20 mouse cellular contexts compared by ENCODE assay signal in the genomic region with DNA sequence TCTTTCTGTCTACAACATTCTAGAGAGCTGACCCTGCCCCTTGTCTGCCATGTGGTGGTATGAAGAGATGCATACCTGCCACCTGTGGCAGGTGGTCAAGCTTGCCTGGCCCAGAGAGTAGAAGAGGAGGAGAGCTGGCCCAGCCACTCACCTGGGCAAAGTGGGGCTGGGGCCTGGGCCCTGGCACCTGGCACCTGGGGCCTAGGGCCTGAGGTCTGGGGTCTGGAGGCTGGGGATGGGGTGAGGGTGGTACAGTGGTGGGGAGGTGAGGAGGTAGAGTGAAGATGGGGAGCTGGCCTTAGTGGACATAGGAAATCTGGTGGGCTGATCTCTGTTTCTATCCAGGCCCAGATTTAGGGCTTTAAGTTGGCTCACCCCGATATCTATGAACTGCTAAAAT.
"Had no signal": no experiment of that assay in that cellular context is flagged by ENCODE, and none has a peak within 500 bp of the region (broad histone marks: within the 10 kb centered on the region; RNA-seq: fewer than 3 reads in every experiment).

No protein-coding gene starts in this region.

- ATAC-seq: liver, embryonic 12.5 days; midbrain, embryonic 15.5 days had no signal

- H3K4me2 ChIP-seq: kidney, embryonic 15.5 days; limb, embryonic 13.5 days; liver, embryonic 12.5 days; liver, embryonic 15.5 days; lung, embryonic 15.5 days; midbrain, embryonic 15.5 days; neural tube, embryonic 13.5 days had no signal

- H3K9ac ChIP-seq: kidney, embryonic 15.5 days; limb, embryonic 13.5 days; liver, embryonic 12.5 days; liver, embryonic 15.5 days; lung, embryonic 15.5 days; midbrain, embryonic 15.5 days; neural tube, embryonic 13.5 days had no signal

- H3K36me3 ChIP-seq: kidney, embryonic 15.5 days; limb, embryonic 10.5 days; limb, embryonic 13.5 days; liver, embryonic 12.5 days; liver, embryonic 15.5 days; lung, embryonic 15.5 days; midbrain, embryonic 15.5 days; neural tube, embryonic 13.5 days had no signal

- H3K4me3 ChIP-seq: kidney, embryonic 15.5 days; layer of hippocampus, adult 2 months; limb, embryonic 10.5 days; limb, embryonic 13.5 days; liver, embryonic 12.5 days; liver, embryonic 15.5 days; lung, embryonic 15.5 days; megakaryocyte, embryonic 14.5 days; midbrain, embryonic 15.5 days; myocyte; neural tube, embryonic 13.5 days had no signal

- H3K27me3 ChIP-seq: kidney, embryonic 15.5 days; limb, embryonic 13.5 days; liver, embryonic 12.5 days; liver, embryonic 15.5 days; lung, embryonic 15.5 days; megakaryocyte, embryonic 14.5 days; midbrain, embryonic 15.5 days; neural tube, embryonic 13.5 days had no signal

- DNase-seq: kidney, adult 8-10 months; layer of hippocampus, adult 9-11 months; liver; lung, adult 18-20 months; lung, postnatal 10 days; lung, postnatal 36 days; retina, postnatal 1 day; thymus, adult 18-20 months; thymus, postnatal 36 days had no signal

- H3K9me3 ChIP-seq: kidney, embryonic 15.5 days; limb, embryonic 10.5 days; limb, embryonic 13.5 days; liver, embryonic 12.5 days; liver, embryonic 15.5 days; lung, embryonic 15.5 days; midbrain, embryonic 15.5 days; neural tube, embryonic 13.5 days had no signal

- H3K4me1 ChIP-seq: kidney, embryonic 15.5 days; limb, embryonic 10.5 days; limb, embryonic 13.5 days; liver, embryonic 12.5 days; liver, embryonic 15.5 days; lung, embryonic 15.5 days; megakaryocyte, embryonic 14.5 days; midbrain, embryonic 15.5 days; neural tube, embryonic 13.5 days had no signal

- H3K27ac ChIP-seq: kidney, embryonic 15.5 days; layer of hippocampus, adult 2 months; limb, embryonic 10.5 days; limb, embryonic 13.5 days; liver, embryonic 12.5 days; liver, embryonic 15.5 days; lung, embryonic 15.5 days; midbrain, embryonic 15.5 days; neural tube, embryonic 13.5 days had no signal
